Mouse (Mus musculus) spleen, postnatal 36 days (tissue): ENCODE results near the gene Tmc1.

Source experiments
- DNase-seq, 2 experiments: peaks; one replicate each; pipeline ENCODE4 v3.0.0; 2022; ENCODE audit warnings: low spot score in 2 of 2, mixed read lengths in 1 of 2

The Tmc1 gene

GRCm38 (mm10) chr19:20953874-20954273 lies at the start of gene Tmc1:
Gene Tmc1, minus strand, starts transcription at chr19:20954202.
- DNase-seq = no peak

DNA sequence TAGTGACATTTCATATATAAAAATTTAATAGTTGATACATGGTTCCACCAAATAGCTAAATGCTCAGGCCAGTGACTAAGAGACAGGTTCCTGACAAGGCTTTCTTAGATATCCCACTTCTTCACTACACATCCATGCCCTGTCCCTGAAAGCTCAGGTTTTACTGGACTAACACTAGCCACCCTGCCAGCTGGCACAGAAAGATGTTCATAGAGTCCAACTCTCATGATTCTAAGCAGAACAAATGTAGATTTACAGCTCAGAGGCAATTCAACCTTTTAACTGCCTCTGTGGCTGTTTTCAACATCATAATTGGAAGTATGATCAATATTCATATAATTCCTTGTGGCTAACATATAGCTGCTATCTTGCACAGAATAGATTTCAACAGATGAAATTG lies 47.5 kb upstream of the Tmc1 start:
- DNase-seq = no peak

GRCm38 (mm10) chr19:20979244-20979643 lies 25.2 kb upstream of the Tmc1 start:
- DNase-seq = no peak

DNA sequence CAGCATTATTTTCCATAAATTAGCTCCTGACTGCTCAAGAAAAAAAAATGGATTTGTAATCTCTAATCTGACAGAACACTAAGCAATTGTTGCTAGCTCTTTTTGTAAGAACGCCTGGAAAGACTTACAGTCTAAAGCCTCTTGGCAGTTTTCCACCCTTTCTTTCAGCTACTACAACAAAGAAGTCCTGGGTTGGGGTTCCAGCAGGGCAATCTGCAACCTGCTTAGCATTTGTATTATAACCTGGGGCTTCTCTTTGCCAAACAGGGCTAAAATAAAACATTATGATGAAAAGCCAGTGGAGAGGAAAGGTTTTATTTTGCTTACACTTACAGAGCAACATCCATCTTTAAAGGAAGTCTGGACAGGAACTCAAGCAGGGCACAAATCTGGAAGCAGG lies 24.1 kb upstream of the Tmc1 start:
- DNase-seq = no peak

DNA sequence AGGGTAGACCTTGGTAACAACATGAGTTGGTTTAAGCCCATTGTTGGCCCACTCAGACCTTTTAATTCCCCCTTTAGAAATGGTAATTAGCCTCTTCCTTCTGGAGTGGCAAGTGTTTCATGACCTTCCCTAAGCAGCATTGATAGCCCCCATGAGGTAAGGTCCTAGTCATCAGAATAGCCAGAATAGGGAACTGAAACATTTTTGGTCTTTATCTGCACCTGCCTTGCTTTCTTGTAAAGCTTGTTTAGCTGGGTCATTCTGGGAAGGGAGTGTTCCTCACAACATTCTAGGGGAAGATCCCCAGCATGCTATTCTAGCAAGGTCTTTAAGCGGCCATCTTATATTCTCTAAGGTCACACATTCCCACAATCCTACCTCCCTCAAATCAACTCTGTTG lies 17.9 kb upstream of the Tmc1 start:
- no peak for DNase-seq

- DNase-seq = no peak
Observed at GRCm38 (mm10) chr19:20954815-20955214, 813 bp upstream of the Tmc1 start.

- DNase-seq = no peak
Observed at GRCm38 (mm10) chr19:20944446-20944845, 9.6 kb downstream of the Tmc1 start.

DNA sequence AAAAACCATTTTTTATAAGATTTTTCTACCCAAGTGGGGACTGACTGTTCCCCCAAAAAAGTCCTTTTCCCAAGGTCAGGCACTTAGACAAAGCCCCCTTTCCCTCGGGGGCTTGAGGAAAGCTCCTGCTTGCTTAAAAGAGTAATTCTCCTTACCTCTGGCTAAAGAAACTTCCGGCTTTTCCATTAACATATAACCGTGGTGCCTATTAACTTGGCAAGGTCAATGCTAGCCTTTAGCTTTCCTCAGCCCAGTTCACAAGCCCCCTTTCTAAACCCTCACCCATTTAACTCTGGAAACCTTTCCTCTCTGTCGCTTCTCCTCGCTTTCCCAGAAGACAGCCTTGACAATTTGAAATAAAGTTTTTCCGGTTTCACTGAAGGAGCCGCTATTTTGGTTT lies 29.7 kb downstream of the Tmc1 start:
- no peak for DNase-seq

GRCm38 (mm10) chr19:20923336-20924211 lies 30.4 kb downstream of the Tmc1 start:
- no peak for DNase-seq

GRCm38 (mm10) chr19:20918241-20918640 lies 35.8 kb downstream of the Tmc1 start:
- no peak for DNase-seq

DNA sequence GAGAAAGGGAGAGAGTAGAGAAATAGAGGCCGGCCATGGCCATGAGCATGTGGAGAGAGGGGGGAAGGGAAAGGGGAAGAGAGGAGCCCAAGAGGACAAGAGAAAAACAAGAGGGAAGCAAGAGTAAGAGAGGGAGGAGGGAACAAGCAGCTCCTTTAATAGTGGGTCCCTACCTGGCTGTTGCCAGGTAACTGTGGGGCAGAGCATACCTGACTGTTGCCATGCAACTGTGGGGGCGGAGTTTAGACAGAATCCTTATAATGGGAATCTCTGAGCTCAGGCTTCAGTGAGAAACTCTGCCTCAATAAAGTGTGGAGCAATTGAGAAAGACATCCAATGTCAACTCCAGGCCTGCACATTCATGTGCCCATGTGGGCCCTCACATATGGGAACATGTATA lies 38.9 kb downstream of the Tmc1 start:
- DNase-seq = no peak

DNA sequence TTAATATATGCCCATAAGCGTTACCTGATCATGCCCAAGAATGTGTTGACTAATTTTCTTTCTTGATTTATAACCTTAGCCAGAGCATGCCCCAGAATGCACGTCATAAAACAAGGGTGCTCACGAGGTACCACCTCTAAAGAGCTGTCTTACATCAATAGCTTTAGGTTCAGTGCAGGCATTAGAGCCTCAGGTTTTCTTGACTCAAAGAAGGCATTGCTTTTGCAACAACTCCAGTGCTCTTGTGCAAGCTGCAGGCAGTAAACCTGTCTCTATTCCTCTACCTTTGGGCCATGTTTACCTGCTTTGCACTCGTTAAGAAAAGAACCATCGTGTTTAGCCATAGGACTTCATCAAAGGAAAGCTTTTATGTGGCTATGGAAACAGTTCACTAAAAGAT lies 43.6 kb downstream of the Tmc1 start:
- no peak for DNase-seq

- no peak for DNase-seq
Observed at GRCm38 (mm10) chr19:20881205-20881604, 72.8 kb downstream of the Tmc1 start.

- DNase-seq = no peak
Observed at GRCm38 (mm10) chr19:20875881-20876280, 78.1 kb downstream of the Tmc1 start.

- no peak for DNase-seq
Observed at GRCm38 (mm10) chr19:20861779-20862178, 92.2 kb downstream of the Tmc1 start.

DNA sequence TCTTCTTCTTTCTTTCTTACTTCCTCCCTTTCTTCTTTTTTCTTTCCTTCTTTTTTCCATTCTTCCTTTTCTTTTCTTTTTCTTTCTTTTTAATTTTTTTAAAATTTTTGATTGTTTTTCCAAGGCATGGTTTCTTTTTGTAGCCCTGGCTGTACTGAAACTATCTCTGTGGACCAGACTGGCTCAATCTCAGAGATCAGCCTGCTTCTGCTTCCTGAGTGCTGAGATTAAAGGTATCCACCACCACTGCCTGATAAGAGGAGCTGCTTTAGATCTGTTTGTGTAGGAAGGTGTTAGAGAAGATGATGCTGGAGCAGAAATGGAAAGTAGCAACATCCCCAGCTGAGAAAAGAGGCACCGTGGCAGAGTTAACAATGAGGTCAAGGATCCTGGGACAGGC lies 93.7 kb downstream of the Tmc1 start:
- DNase-seq = no peak

- no peak for DNase-seq
Observed at GRCm38 (mm10) chr19:20857819-20858218, 96.2 kb downstream of the Tmc1 start.

DNA sequence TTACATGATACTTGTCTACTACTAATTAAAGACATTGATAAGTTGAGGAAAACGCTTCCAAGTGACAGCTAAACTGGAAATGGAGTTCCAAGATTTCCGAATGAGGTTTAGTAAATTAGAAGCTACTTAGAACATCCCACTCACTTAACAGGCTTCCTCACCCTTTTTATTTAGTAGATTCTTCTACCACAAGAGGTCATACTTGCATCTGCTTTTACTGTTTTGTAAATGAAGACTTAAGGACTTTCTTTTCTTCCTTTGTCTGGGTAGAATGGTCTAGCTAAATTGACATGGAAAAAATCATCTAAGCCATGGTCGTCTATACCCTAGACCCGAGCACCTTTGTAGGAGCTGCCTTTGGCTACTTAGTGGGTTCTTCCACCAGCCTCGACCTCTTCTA lies 105.1 kb downstream of the Tmc1 start:
- DNase-seq = no peak

DNA sequence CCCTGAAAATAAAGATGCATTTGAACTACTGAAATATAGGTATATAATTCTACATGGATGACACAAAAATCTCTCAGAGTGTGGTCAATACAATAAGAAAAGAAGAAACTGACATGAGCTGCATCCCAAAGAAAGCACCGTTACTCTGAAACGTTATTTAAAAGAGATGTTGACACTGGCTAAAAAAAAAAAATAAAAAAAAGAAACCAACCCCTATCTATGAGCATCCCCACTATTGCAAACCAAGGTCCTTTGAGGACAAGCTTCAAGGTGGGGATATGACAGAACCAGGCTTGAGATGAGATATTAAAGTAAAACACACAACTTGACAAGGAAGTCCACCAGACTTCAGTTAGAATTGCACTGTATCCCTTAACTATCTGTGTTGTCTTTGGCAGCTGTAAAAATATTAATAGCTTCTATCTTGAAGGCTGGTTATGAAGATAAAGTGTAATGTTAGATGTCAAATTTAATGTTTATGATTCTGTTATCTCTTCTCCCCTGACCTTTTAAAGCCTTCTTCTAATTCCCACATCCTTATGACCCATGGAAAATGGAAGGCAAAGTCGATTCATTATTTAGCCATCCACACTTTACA lies 106.4 kb downstream of the Tmc1 start:
- DNase-seq = no peak

- no peak for DNase-seq
Observed at GRCm38 (mm10) chr19:20837422-20837821, 116.6 kb downstream of the Tmc1 start.

- DNase-seq = no peak
Observed at GRCm38 (mm10) chr19:20836055-20836845, 117.8 kb downstream of the Tmc1 start.

- no peak for DNase-seq
Observed at GRCm38 (mm10) chr19:20834895-20835294, 119.1 kb downstream of the Tmc1 start.

GRCm38 (mm10) chr19:20799460-20799859 lies 154.5 kb downstream of the Tmc1 start:
- no peak for DNase-seq
